Mouse (Mus musculus) urinary bladder, postnatal 14 days (tissue): ENCODE measurements around the gene Slc34a2.

Source experiments
- DNase-seq: peaks from one replicate; pipeline ENCODE4 v3.0.0; 2021; ENCODE audit warnings: low spot score

Gene Slc34a2

DNA sequence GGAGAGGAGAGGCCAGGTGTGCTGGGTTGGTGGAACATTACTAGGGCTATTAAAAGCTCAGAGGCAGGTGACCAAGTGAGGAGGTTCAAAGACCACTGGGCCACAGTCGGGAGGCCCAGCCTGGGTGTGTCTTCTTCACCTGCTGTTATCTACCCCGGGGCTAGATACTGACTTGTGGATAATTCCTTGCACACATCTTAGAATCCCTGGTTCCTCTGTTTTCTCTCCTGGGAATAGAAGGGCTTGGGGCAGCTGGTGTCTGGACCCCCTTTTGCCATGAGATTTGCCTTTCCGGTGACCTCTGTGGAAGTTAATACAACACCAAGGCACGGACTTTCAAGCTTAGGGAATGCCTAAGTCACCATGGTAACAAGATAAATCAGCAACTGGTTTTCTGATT, 72.3 kb downstream of the Slc34a2 start:
- no peak for DNase-seq

DNA sequence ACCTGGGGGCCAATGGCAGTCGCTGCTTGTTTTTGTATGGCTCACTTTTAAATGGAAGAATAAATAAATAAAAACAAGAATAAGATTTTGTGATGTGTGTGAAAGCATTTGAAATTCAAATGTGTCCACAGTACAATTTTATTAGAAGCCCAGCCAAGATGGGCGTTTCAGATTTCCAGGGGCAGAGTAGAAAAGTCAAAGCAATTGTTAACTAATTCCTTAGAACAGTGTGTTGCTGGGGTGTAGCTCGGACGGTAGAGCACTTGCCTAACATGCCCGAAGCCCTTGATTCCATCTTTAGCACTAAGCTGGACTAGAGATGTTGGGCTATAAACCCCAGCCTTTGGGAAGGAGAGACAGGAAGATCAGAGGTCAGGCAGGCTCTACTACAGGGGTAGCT, 73.2 kb downstream of the Slc34a2 start:
- no peak for DNase-seq

- no peak for DNase-seq
Measured at GRCm38 (mm10) chr5:53112942-53113341, 75.1 kb downstream of the Slc34a2 start.

DNA sequence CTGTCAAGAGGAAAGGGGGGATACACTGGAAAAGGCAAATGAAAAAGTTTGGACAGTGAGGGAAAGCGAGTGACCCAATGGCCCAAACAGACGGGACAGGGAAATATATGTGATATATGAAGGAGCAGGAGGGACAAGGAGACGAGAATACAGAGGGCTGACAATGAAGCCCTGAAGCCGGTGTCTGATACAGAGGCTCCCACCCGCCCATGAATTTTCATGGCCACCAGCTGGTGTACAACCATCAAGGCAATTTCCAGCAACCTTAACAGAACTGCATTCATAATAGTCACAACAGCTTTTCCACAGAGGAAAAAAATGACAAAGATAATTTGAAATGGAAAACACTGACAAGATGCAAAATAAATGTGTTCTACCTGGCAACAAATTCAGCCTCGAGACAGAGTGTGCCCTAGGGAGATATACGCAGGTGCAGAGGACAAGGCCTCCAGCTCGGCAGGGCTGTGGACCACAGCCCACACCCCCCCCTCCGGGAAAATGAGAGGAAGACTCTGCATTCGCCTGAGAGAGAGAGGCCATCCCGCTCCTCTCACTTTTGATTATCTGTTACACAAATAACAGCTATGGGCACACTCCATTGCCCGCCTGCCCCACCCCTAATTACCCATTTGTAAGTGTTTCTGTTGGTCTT, 76.9 kb downstream of the Slc34a2 start:
- DNase-seq, result no peak

DNA sequence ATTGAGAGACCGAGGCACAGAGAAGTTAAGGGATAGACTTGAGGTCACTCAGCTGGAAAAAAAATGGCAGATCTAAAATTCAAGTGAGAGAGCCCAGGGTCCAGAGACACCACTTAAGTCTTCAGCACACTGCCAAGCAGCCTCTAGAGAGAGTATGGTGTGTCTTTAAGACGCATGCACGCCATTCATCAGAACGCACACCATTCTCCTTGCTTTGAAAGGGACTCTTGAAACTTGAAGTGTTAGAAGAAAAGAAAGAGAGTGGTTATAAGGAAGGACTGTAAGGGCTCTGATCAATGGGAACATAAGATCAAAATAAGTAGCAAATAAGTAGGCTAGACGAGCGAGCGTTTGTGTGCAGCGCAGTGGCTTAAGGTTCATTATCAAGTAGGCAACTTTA, 80.3 kb downstream of the Slc34a2 start:
- no peak for DNase-seq

DNA sequence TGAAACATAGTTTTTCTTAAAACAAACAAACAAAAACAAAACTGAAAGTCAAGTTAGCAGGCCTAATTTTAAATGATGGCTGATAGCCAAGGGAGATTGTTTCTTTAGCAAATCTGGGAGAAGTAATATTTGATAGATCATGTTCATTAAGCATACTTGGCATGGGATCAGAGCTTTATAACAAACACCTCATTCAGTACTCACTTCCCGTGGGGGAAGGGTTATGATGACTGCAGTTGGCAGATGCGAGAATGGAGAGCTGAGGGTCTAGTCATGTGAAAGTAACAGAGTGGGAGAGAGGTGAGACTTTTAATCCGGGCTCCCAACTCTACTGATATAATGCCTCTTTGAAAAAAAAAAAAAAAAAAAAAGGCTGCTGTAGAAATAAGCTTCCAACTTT, 81.8 kb downstream of the Slc34a2 start:
- DNase-seq, result no peak
